Mouse (Mus musculus) thymus, postnatal 10 days (tissue): Measurements from ENCODE around the gene Zfp385a.
A peak's percentile ranks its signal among the peaks of the same experiment; 100 is the strongest.

Source experiments
- DNase-seq, 2 experiments: peaks; one replicate each; pipeline ENCODE4 v3.0.0; 2021; ENCODE audit warnings: low spot score in 2 of 2

The Zfp385a gene

DNA sequence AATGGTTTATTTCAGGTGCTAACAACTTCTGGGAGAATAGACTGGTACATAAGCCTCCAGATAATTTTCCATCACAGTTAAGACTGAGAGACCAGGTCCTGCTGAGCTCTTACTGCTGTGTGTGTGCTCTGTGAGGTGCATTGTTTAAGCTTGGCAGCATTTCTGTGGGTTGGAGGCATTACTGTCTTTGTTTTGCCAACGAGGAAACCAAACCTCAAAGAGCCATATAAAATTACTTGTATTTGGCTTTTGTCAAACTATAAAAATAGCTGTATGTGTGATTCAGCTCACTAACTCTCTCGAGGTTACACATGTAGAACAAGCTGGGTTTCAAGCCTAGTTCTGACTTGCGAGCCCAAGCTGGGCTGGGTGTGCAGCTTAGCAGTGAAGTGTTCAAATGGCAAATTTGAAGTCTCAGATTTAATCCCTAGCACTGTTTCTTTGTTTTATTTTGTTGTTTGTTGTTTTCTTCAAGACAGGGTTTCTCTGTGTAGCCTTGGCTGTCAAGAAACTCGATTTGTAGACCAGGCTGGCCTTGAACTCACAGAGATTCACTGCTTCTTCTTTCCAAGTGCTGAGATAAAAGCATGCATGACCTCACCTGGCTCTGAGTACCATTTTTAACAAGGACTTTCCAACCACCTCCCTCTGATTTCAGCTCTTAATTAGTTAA, 47.1 kb downstream of the Zfp385a start:
- no peak for DNase-seq

DNA sequence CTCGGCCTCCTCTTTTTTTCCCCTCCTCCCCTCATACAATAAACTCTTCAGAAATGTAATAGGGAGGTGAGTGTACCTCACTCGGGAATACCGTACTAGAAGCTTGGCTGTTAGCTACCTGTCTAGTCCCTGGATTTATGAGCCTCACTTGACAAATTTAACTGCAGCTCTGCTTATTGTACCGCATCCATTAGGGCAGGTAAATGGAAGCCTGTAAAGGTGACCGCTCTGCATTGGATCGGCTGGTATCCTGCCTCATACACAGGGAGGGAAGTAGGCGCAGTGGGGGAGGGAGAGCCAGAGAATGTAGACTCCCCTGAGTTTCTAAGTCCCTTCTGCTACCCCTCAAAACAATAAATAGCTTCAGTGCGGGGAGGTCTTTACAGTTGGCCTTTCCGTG, 49.0 kb downstream of the Zfp385a start:
- no peak for DNase-seq

DNA sequence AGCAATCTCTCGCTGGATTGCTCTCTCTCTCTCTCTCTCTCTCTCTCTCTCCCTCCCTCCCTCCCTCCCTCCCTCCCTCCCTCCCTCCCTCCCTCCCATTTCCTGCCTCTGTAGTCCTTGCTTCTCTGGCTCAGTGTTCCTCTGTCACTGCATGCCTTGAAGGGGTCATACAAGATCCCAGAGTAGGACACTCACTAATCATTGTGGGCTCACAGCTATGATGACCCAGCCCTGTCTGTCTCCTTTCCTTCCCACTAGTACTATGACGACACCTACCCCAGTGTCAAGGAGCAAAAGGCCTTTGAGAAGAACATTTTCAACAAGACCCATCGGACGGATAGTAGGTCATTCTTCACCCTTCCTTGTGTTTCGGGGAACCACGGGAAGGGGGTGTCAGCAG, 49.5 kb downstream of the Zfp385a start:
- no peak for DNase-seq

DNA sequence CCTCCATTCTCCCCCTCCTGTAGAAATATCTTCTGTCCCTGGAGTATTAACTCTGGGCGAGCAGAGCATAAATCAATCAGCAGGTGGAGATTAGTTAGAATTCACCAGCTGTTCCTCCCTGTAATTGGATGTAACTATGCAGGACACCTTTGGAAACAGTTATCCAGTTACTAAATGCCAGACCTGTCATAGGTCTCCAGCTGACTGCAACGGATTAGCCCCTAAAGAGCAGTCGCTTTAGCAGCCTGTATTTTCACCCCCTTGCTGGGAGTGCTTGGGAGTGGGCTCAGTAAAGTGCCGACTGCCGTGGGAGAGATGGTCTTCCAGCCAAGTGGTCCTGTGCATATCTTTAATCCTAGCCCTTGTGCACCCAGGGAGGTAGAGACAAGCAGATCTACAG, 50.3 kb downstream of the Zfp385a start:
- DNase-seq, result no peak

DNA sequence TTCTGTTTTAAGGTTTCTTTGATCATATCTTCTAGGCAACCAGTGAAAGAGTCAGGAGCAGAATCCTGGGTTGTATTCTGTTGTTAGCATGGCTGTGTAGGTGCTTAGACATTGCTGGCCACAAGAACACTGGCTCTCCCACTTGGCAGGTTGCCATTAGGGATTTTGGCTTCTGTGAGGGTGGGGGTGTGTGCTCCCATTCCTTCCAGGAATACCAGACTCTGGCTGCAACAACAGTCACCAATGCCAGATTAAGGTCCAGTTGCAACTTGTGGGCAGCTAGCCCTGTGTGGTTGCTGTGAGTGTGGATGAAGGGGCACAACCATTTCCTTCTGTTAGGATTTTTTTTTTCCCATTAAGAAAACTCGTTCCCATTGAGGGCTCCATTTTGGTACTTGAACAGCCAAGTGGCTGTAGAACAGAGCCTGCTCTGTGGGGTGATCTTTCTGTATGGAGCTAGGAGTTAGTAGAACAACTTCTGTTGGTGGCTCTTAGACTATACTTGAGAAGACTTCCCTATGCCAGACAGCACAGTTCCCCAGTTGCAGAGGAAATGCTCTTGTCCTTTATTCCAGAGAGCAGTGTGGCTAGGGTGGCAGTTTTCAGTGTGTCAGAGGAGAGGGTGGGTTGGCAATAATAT, 54.0 kb downstream of the Zfp385a start:
- DNase-seq, result no peak

DNA sequence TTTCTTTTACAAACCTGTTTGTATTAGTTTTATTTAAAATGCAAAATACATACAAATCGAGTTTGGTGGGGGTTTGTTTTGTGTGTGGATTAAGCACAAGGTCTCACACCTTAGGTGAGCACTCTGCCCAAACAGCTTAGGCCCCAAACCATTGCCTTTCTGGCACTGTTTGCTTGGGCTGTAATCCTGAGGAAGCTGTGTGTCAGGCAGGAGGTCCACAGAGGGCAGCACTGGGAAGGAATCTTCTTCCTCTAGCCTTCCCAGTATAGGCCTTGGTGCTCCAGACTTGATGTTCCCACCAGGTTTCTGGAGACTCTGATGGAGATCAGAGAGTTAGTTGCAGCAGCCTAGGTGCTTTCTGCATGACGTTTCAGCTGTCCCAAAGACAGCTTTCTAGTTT, 55.2 kb downstream of the Zfp385a start:
- DNase-seq, result no peak

DNA sequence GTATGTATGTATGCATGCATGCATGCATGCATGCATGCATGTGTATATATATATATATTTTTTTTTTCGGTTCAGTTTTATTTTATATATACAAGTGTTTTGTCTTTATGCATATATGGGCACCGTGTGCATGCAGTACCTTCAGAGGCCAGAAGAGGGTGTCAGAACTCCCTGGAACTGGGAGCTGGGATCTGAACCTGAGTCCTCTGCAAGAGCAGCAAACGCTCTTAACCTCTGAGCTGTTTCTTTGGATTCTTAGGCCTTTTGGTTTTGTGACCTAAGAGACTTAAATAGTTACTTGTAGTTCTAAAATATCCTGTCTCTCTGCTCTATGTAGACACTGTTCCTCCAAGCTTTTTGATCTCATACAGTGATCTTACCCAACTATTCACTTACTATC, 55.8 kb downstream of the Zfp385a start:
- DNase-seq, result peak in 1 of 2 experiments; percentile 47

DNA sequence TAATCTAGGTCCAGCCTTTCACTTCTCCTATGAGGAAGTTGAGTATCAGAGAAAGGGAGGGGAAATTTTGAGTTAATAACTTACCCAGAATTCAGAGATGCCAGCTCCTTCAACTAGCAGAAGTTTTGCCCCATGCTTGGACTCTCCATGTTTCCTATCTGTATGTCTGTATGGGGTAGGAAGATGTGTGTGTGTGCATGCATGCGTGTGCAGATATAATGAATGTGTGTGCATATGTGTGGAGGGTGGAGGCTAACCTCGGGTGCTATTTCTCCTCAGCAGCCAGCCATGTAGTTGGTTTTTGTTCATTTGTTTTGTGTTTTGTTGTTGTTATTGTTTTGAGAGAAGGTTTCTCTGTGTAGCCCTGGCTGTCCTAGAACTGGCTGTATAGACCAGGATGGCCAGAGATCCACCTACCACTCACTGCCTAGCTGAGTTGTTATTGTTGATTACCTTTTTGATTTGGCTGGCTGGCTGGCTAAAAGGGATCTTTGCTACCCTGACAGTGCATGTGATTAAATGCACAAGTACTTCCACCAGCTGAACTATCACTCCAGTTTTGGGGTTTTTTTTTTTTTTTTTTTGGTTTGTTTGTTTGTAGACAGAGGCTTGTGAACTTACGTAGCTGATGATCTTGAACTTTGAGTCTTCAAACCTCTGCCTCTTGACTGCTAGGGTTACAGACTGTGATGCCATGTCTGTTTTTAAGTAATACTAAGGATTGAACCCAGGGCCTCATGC, 58.3 kb downstream of the Zfp385a start:
- no peak for DNase-seq

DNA sequence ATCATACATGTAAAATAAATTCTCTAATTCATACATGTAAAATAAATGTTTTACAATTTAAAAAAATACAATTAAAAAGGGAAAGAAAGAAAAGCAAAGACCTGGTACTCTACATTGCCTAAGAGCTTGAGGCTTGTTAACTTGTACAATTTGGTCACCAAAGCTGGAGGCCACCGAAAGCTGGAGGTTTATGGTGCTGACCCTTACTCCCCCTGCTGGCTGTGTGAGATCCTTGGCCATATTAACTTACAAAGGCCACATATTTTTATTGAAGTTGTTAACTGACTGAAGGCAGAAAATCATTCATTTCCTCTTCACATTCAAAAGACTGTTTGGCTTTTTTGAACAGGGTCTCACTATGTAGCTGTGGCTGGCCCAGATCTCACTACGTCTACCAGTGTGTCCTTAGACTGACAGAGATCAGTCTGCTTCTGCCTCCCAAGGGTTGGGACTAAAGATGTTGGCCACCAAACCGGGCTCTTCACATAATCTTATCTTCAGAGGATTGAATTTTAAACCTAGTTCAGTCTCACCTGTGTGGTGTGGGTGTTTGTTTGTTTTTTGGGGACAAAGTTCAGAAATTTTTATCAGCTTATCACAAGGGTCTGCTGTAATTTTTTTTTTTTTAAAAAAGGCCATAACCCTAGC, 59.0 kb downstream of the Zfp385a start:
- no peak for DNase-seq

DNA sequence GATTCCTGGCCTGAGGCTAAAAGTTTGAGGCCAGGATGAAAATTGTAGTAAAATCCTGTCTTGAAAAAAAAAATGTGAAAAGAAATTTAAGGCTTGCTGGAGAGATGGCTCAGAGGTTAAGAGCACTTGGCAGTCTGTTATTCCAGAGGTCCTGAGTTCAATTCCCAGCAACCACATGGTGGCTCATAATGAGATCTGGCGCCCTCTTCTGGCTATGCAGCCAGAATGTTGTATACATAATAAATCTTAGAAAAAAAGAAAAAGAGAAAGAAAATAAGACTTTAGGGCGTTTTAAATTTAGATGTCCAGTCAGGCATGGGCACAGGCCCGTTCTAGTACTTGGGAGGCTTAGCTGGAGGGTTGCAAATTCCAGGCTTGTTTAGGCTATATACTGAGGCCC, 60.1 kb downstream of the Zfp385a start:
- peak in 1 of 2 experiments; percentile 44 for DNase-seq

DNA sequence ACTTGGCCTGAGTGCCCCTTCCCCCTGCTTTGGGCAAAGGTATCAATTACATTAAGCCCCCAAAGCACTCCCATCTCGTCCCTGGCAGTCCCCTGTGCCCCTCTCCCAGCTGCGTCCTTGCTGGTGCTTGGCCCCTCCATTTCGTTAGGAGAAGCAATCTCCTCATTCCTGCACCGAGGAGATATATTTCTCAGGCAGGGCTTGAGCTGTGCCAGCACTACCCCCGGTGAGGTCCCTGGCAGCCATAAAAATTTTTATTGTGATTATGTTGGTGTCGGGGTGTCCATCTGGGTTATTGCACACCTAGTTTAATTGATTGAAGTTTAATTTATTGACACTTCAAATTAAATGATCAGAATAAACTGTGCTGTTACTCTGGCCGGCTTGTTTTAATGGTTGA, 61.9 kb downstream of the Zfp385a start:
- DNase-seq, result no peak

DNA sequence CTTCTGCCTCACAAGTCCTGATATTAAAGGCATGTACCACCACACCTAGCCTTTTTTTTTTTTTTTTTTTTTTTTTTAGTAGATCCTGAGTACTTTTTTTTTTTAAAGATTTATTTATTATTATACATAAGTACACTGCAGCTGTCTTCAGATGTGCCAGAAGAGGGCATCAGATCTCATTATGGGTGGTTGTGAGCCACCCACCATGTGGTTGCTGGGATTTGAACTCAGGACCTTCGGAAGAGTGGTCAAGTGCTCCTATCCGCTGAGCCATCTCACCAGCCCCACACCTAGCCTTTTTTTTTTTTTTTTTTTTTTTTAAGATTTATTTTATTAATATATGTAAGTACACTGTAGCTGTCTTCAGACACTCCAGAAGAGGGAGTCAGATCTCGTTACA, 64.0 kb downstream of the Zfp385a start:
- DNase-seq, result peak in 1 of 2 experiments; percentile 25

DNA sequence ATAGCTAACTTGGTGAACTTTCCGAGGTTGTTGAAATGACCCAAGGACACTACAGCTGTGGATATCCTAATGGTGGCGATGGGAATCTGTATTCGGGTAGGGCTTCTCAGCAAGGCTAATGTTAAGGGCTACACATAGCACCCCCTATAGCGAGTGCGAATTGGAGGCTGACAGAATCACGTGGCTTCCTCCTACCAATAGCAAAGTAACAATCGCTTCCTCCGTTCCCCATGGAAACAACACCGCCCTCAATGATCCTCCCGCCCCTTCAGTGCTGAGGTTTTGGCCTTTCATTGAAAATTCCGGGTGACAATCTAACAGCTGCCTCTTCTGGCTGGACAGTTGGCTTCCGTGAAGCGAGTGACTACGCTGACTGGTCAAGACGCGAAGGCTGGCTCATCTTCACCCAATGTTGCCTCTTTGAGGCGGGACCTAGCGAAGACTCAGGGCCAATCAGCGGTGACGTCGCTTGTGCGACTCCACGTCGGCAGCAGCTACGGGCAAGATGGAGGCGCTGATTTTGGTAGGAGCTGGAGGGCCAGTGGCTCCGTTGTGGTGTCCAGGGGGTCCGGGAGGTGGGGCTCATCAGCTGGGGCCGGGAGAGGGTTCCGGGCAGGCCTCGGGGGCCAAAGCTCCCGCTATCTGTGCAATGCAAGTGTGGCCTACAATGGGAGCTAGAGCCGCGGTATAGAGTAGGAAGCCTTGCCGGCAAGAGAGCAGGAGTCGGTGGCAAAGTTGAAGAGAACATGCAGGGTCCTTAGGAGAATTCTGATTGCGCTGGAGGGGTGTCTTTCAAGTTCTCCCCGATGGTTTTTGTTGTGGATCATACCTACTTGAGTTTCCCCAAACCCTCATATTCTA, 67.2 kb downstream of the Zfp385a start, which contains the start of gene Copz1:
Copz1 (plus strand) TSS at position 296 of the 861 bp plus-strand sequence.
- peak; percentile 89 to 95 for DNase-seq

DNA sequence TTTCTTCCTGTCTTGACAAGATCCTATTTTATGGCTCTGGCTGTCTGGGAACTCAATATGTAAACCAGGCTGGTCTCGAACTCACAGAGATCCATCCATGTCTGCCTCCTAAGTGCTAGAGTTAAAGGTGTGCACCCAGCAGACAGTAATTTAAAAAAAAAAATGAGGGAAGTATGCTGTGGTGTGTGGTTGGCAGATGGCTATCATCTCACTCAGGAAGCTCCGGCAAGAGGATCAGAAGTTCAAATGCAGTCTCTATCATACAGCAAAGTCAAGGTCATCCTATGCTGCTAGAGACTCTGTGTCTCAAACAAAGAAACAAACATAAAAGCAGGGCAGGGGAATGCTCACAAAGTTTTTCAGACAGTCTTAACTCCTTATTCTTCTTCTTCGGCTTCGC, 71.0 kb downstream of the Zfp385a start:
- DNase-seq, result no peak

DNA sequence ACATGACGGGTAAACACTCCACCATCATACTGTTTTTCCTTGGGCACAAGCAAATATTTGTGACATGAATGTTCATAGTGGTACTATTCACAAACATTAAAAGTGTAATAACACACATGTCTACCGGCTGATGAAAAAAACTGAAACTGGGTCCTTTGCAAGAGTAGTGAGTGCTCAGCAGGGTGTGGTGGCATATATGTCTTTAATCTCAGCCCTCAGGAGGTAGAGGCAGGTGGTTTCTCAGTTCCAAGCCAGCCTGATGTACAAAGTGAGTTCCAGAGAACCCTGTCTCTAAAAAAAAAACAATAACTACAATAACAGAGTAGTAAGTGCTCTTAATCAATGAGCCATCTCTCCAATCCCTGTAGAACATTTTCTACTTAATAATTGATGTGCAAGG, 75.1 kb downstream of the Zfp385a start:
- no peak for DNase-seq
